Mouse (Mus musculus) embryonic facial prominence, embryonic 11.5 days (tissue): Measurements from ENCODE around the gene Slc25a22. TPM values are rescaled to one million over a fixed set of nuclear protein-coding genes. Genes with fewer than 3 reads are reported as not detected.
A peak's percentile ranks its signal among the peaks of the same experiment; 100 is the strongest.
"Not testable (repeated sequence)": the region's sequence is repeated elsewhere in the genome, so short reads cannot be mapped to it uniquely, and the experiment has no call there.

Experiments used
- ATAC-seq: fragments of 200-750 bp; cut with Nextera tagmentation; replicated peaks from 2 replicates; pipeline ENCODE4 v1.8.0; 2017; ENCODE audit warnings: low read depth; ENCODE audit not compliant: insufficient number of reproducible peaks, low FRiP score, low TSS enrichment
- DNase-seq: peaks from one replicate; pipeline ENCODE4 v3.0.0-alpha.2; 2015; ENCODE audit warnings: low spot score
- H3K27ac ChIP-seq: fragments of 300-500 bp; sonication (generic); replicated peaks from 2 replicates; pipeline ENCODE4 v1.5.1; 2014; ENCODE audit warnings: mild to moderate bottlenecking, low read depth, low read length, control low read depth
- H3K27me3 ChIP-seq: fragments of 300-500 bp; sonication (generic); 2 replicates; pipeline ENCODE4 v1.6.1; 2014; ENCODE audit warnings: mild to moderate bottlenecking, low read length, moderate library complexity, mixed read lengths; ENCODE audit not compliant: control insufficient read depth, insufficient read depth
- H3K36me3 ChIP-seq: fragments of 300-500 bp; sonication (generic); replicated peaks from 2 replicates; pipeline ENCODE4 v1.6.1; 2014; ENCODE audit warnings: low read depth, mild to moderate bottlenecking, low read length, moderate library complexity, mixed read lengths; ENCODE audit not compliant: control insufficient read depth, insufficient read depth
- H3K4me1 ChIP-seq: fragments of 300-500 bp; sonication (generic); 2 replicates; pipeline ENCODE4 v1.6.1; 2014; ENCODE audit warnings: low read length, mixed read lengths; ENCODE audit not compliant: control insufficient read depth, insufficient read depth
- H3K4me2 ChIP-seq: fragments of 300-500 bp; sonication (generic); 2 replicates; pipeline ENCODE4 v1.6.1; 2014; ENCODE audit warnings: low read depth, mild to moderate bottlenecking, control low read depth, low read length, moderate library complexity
- H3K4me3 ChIP-seq: fragments of 300-500 bp; sonication (generic); 2 replicates; pipeline ENCODE4 v1.5.1; 2014; ENCODE audit warnings: low read depth, low read length, control low read depth
- H3K9ac ChIP-seq: fragments of 300-500 bp; sonication (generic); replicated peaks from 2 replicates; pipeline ENCODE4 v1.6.1; 2014; ENCODE audit warnings: mild to moderate bottlenecking, control low read depth, low read length
- H3K9me3 ChIP-seq: fragments of 300-500 bp; sonication (generic); replicated peaks from 2 replicates; pipeline ENCODE4 v1.6.1; 2016; ENCODE audit warnings: mild to moderate bottlenecking, low read length, inconsistent platforms, mixed read lengths; ENCODE audit not compliant: control insufficient read depth
- WGBS: fragments of 180-500 bp; shearing (Covaris S2); extraction: QIAGEN DNeasy Blood & Tissue Kit; methylation state at CpG from one replicate; pipeline ENCODE4 v1.1.7; 2014; 5-methylcytosine and 5-hydroxymethylcytosine counted together
- polyA plus RNA-seq: library from polyadenylated mRNA; unstranded; fragments of >200 nt; fragmentation: Nextera tagmentation; extraction: Ambion mirVana; gene quantifications from 2 replicates; pipeline ENCODE4 v1.2.1, GENCODE M21; 2014

Gene Slc25a22
- polyA plus RNA-seq, 1 experiment from 2014 or later = 27.4 TPM

- H3K4me2 ChIP-seq, DNase-seq, H3K27me3 ChIP-seq, H3K4me1 ChIP-seq, H3K9ac ChIP-seq, H3K27ac ChIP-seq, H3K36me3 ChIP-seq, ATAC-seq, H3K4me3 ChIP-seq, H3K9me3 ChIP-seq: not testable (repeated sequence)
- WGBS = 97% methylated on average over 7 of the region's 7 CpGs
Measured at GRCm38 (mm10) chr7:141407670-141408069, 30.0 kb downstream of the Slc25a22 start.

GRCm38 (mm10) chr7:141405466-141405865 is 32.2 kb downstream of the Slc25a22 start:
- no peaks in the 10 kb centered on the region for H3K9me3 ChIP-seq
- H3K27ac ChIP-seq = no peak overlapping the region
- no peak overlapping the region for H3K4me2 ChIP-seq
- H3K9ac ChIP-seq = no peak overlapping the region
- no peaks in the 10 kb centered on the region for H3K27me3 ChIP-seq
- ATAC-seq = no peak
- WGBS = 75% methylated on average over 4 of the region's 4 CpGs
- no peak for DNase-seq
- no peak overlapping the region for H3K4me3 ChIP-seq
- no peaks in the 10 kb centered on the region for H3K4me1 ChIP-seq
- peaks cover 9% of the 10 kb centered on the region for H3K36me3 ChIP-seq

GRCm38 (mm10) chr7:141403305-141403704 is 34.4 kb downstream of the Slc25a22 start:
- 49% methylated on average over 5 of the region's 5 CpGs for WGBS
- Histone ChIP-seq H3K36me3 (peaks cover 7% of the 10 kb centered on the region), H3K27me3 (no peaks in the 10 kb centered on the region), H3K4me3 (no peak overlapping the region), H3K9me3 (no peaks in the 10 kb centered on the region), H3K4me2 (no peak overlapping the region), H3K9ac (no peak overlapping the region), H3K27ac (no peak overlapping the region), H3K4me1 (no peaks in the 10 kb centered on the region)
- DNase-seq (peak; percentile 58), ATAC-seq (no peak)

- no peak for DNase-seq
- Histone ChIP-seq H3K4me2 (no peak overlapping the region), H3K27ac (no peak overlapping the region), H3K27me3 (no peaks in the 10 kb centered on the region), H3K9ac (no peak overlapping the region), H3K4me1 (no peaks in the 10 kb centered on the region; the same call in 1 of the 2 replicates), H3K36me3 (peaks cover 5% of the 10 kb centered on the region; the same call in 1 of the 2 replicates), H3K9me3 (no peaks in the 10 kb centered on the region), H3K4me3 (no peak overlapping the region)
- WGBS = 79% methylated on average over 1 of the region's 1 CpGs
- no peak for ATAC-seq
Measured at GRCm38 (mm10) chr7:141395348-141395747, 42.3 kb downstream of the Slc25a22 start.

GRCm38 (mm10) chr7:141394771-141395170 is 42.9 kb downstream of the Slc25a22 start:
- Histone ChIP-seq H3K27me3 (no peaks in the 10 kb centered on the region), H3K9me3 (no peaks in the 10 kb centered on the region), H3K9ac (no peak overlapping the region), H3K36me3 (peaks cover 5% of the 10 kb centered on the region; the same call in 1 of the 2 replicates), H3K4me2 (no peak overlapping the region), H3K4me1 (no peaks in the 10 kb centered on the region; the same call in 1 of the 2 replicates), H3K27ac (no peak overlapping the region), H3K4me3 (no peak overlapping the region)
- DNase-seq = peak; percentile 82
- WGBS = 17% methylated on average over 6 of the region's 6 CpGs
- no peak for ATAC-seq

GRCm38 (mm10) chr7:141394158-141394557 is 43.5 kb downstream of the Slc25a22 start:
- Histone ChIP-seq H3K27me3 (no peaks in the 10 kb centered on the region), H3K27ac (no peak overlapping the region), H3K4me2 (no peak overlapping the region), H3K36me3 (peaks cover 5% of the 10 kb centered on the region; the same call in 1 of the 2 replicates), H3K4me3 (no peak overlapping the region), H3K4me1 (no peaks in the 10 kb centered on the region; the same call in 1 of the 2 replicates), H3K9ac (no peak overlapping the region), H3K9me3 (no peaks in the 10 kb centered on the region)
- ATAC-seq (no peak), DNase-seq (no peak)
- 87% methylated on average over 7 of the region's 7 CpGs for WGBS

GRCm38 (mm10) chr7:141392552-141393222 is 45.0 kb downstream of the Slc25a22 start:
- DNase-seq = no peak
- H3K9ac ChIP-seq = peak overlapping the region; percentile 60
- ATAC-seq = no peak; the same call in 1 of the 2 replicates
- no peaks in the 10 kb centered on the region; the same call in 1 of the 2 replicates for H3K4me1 ChIP-seq
- no peaks in the 10 kb centered on the region for H3K9me3 ChIP-seq
- 41% methylated on average over 9 of the region's 9 CpGs for WGBS
- H3K27me3 ChIP-seq = no peaks in the 10 kb centered on the region
- peak overlapping the region; percentile 64 for H3K4me3 ChIP-seq
- no peak overlapping the region for H3K27ac ChIP-seq
- peak overlapping the region; percentile 76 for H3K4me2 ChIP-seq
- 0 out of 2 replicates have a peak, but pooled peaks cover 3% of the 10 kb centered on the region for H3K36me3 ChIP-seq
